10 mouse cellular contexts compared by ENCODE assay signal in genomic region chr5:73503015-73503757, GRCm38 (mm10). TPM values are rescaled to one million over a fixed set of nuclear protein-coding genes. Genes with fewer than 3 reads are reported as not detected.
DNase-seq lines count a peak whose midpoint lies in the region; ATAC-seq and TF ChIP-seq lines count a peak whose summit lies in the region.
"Had no signal": no experiment of that assay in that cellular context is flagged by ENCODE, and none has a peak within 500 bp of the region (broad histone marks: within the 10 kb centered on the region; RNA-seq: fewer than 3 reads in every experiment).

No protein-coding gene starts in this region.

- H3K4me1 ChIP-seq in hindbrain, postnatal 0 days (ENCODE audit: insufficient read depth, low read length), result no peaks in the 10 kb centered on the region; the same call in 1 of the 2 replicates
- H3K4me1 ChIP-seq in hindbrain, embryonic 14.5 days (replicated peaks; ENCODE audit: control insufficient read depth, insufficient read depth, low read length), result no peaks in the 10 kb centered on the region; the same call in 1 of the 2 replicates
- H3K4me1 ChIP-seq in E14TG2a.4 (replicated peaks; ENCODE audit: low read depth, low read length), result peaks cover 72% of the 10 kb centered on the region
- H3K4me1 ChIP-seq in MEL (ENCODE audit: control insufficient read depth in 1 of 2, insufficient read depth in 2 of 2, low read length in 2 of 2), result no peaks in the 10 kb centered on the region
- H3K4me1 ChIP-seq in kidney, postnatal 0 days (replicated peaks; ENCODE audit: insufficient read depth, low read length), result peaks cover 1% of the 10 kb centered on the region; the same call in 1 of the 2 replicates
- no peaks in the 10 kb centered on the region for H3K4me1 ChIP-seq in forebrain, embryonic 14.5 days (ENCODE audit: control insufficient read depth, insufficient read depth, low read length)

- no peak for TF ChIP-seq RAD21 in MEL (IDR thresholded peaks at IDR 0.05; ENCODE audit: low read depth, low read length)

- H3K9me3 ChIP-seq in hindbrain, postnatal 0 days (ENCODE audit: low read length), result no peaks in the 10 kb centered on the region
- no peaks in the 10 kb centered on the region for H3K9me3 ChIP-seq in hindbrain, embryonic 14.5 days (ENCODE audit: control insufficient read depth, low read length)
- H3K9me3 ChIP-seq in E14TG2a.4 (ENCODE audit: low read length) (no peaks in the 10 kb centered on the region), MEL (replicated peaks; ENCODE audit: insufficient read depth, low read length) (no peaks in the 10 kb centered on the region)
- no peaks in the 10 kb centered on the region for H3K9me3 ChIP-seq in kidney, postnatal 0 days (replicated peaks; ENCODE audit: low read length)
- H3K9me3 ChIP-seq in forebrain, embryonic 14.5 days (replicated peaks; ENCODE audit: control insufficient read depth, low read length), result no peaks in the 10 kb centered on the region
- H3K9me3 ChIP-seq: hindbrain, embryonic 12.5 days had no signal

- no peak for TF ChIP-seq EP300 in MEL (IDR thresholded peaks at IDR 0.05; ENCODE audit: low read depth in 1 of 2, low read length in 2 of 2)

- H3K27ac ChIP-seq in hindbrain, postnatal 0 days, result no peak overlapping the region
- no peak overlapping the region for H3K27ac ChIP-seq in hindbrain, embryonic 14.5 days
- no peak overlapping the region for H3K27ac ChIP-seq in MEL (ENCODE audit: control insufficient read depth, low read depth, low read length)
- H3K27ac ChIP-seq in kidney, postnatal 0 days, result no peak overlapping the region
- H3K27ac ChIP-seq in forebrain, embryonic 14.5 days (ENCODE audit: low read depth, low read length), result no peak overlapping the region
- H3K27ac ChIP-seq: hindbrain, embryonic 12.5 days had no signal

- WGBS in hindbrain, postnatal 0 days, result 76% methylated on average over 12 of the region's 12 CpGs
- WGBS in hindbrain, embryonic 14.5 days, result 79% methylated on average over 12 of the region's 12 CpGs
- 78% methylated on average over 12 of the region's 12 CpGs for WGBS in kidney, postnatal 0 days
- 80% methylated on average over 12 of the region's 12 CpGs for WGBS in forebrain, embryonic 14.5 days

- no peaks in the 10 kb centered on the region for H3K79me2 ChIP-seq in MEL (ENCODE audit: control insufficient read depth, insufficient read depth, low read length, poor library complexity)

- H3K4me3 ChIP-seq in hindbrain, postnatal 0 days (ENCODE audit: low read length), result no peak overlapping the region
- no peak overlapping the region for H3K4me3 ChIP-seq in hindbrain, embryonic 14.5 days (replicated peaks; ENCODE audit: low read length)
- peak overlapping the region; percentile 60 for H3K4me3 ChIP-seq in E14TG2a.4 (replicated peaks; ENCODE audit: low read length)
- no peak overlapping the region for H3K4me3 ChIP-seq in MEL (ENCODE audit: control insufficient read depth in 1 of 2, insufficient read depth in 1 of 2, low read depth in 2 of 2, low read length in 2 of 2)
- H3K4me3 ChIP-seq in kidney, postnatal 0 days (replicated peaks; ENCODE audit: low read depth, low read length), result no peak overlapping the region
- no peak overlapping the region for H3K4me3 ChIP-seq in forebrain, embryonic 14.5 days (ENCODE audit: low read depth, low read length)
- H3K4me3 ChIP-seq: hindbrain, embryonic 12.5 days had no signal

- H3K27me3 ChIP-seq in hindbrain, postnatal 0 days (ENCODE audit: insufficient read depth, low read length), result no peaks in the 10 kb centered on the region
- no peaks in the 10 kb centered on the region for H3K27me3 ChIP-seq in hindbrain, embryonic 14.5 days (ENCODE audit: control insufficient read depth, insufficient read depth, low read length)
- H3K27me3 ChIP-seq in E14TG2a.4 (ENCODE audit: insufficient read depth, low read length), result no peaks in the 10 kb centered on the region
- H3K27me3 ChIP-seq in MEL (ENCODE audit: control insufficient read depth in 1 of 2, insufficient read depth in 2 of 2, low read length in 2 of 2), result no peaks in the 10 kb centered on the region
- H3K27me3 ChIP-seq in kidney, postnatal 0 days (ENCODE audit: insufficient read depth, low read length), result no peaks in the 10 kb centered on the region
- H3K27me3 ChIP-seq in forebrain, embryonic 14.5 days (replicated peaks; ENCODE audit: control insufficient read depth, insufficient read depth, low read length), result no peaks in the 10 kb centered on the region
- H3K27me3 ChIP-seq: hindbrain, embryonic 12.5 days had no signal

- TF ChIP-seq POLR2A in MEL (IDR thresholded peaks at IDR 0.05; ENCODE audit: control insufficient read depth in 1 of 2, insufficient read depth in 1 of 2, low read depth in 1 of 2, low read length in 2 of 2, poor library complexity in 1 of 2), result no peak

- peak; percentile 32 for TF ChIP-seq CTCF in hindbrain, postnatal 0 days (IDR thresholded peaks at IDR 0.05; ENCODE audit: low read depth)
- peak; percentile 27 for TF ChIP-seq CTCF in E14TG2a.4 (conservative IDR thresholded peaks at IDR 0.05; ENCODE audit: low read length)
- TF ChIP-seq CTCF in MEL (IDR thresholded peaks at IDR 0.05 in 2 of 3, conservative IDR thresholded peaks at IDR 0.05 in 1 of 3; ENCODE audit: control insufficient read depth in 1 of 3, insufficient read depth in 1 of 3, low read depth in 2 of 3, low read length in 3 of 3, poor library complexity in 1 of 3, severe bottlenecking in 1 of 3), result peak in 1 of 3 experiments; percentile 38; a peak in 3 of 6 replicates
- TF ChIP-seq CTCF in kidney, postnatal 0 days (IDR thresholded peaks at IDR 0.05; ENCODE audit: low read depth), result peak; percentile 28; the same call in 1 of the 2 replicates

- ATAC-seq in hindbrain, postnatal 0 days, result no peak; the same call in 1 of the 2 replicates
- no peak for ATAC-seq in hindbrain, embryonic 14.5 days (ENCODE audit: low FRiP score)
- peak; percentile 27; the same call in 1 of the 2 replicates for ATAC-seq in kidney, postnatal 0 days (replicated peaks; ENCODE audit: low FRiP score, low read depth)
- no peak for ATAC-seq in forebrain, embryonic 14.5 days
- ATAC-seq in frontal cortex, adult (ENCODE audit: low TSS enrichment), result no peak

- no peak overlapping the region for H3K9ac ChIP-seq in hindbrain, postnatal 0 days (replicated peaks; ENCODE audit: low read length)
- H3K9ac ChIP-seq in hindbrain, embryonic 14.5 days, result no peak overlapping the region
- no peak overlapping the region for H3K9ac ChIP-seq in MEL (ENCODE audit: control insufficient read depth, low read depth, low read length, poor library complexity, severe bottlenecking)
- no peak overlapping the region for H3K9ac ChIP-seq in kidney, postnatal 0 days (ENCODE audit: low read depth, low read length)
- no peak overlapping the region for H3K9ac ChIP-seq in forebrain, embryonic 14.5 days (ENCODE audit: low read length)
- H3K9ac ChIP-seq: hindbrain, embryonic 12.5 days had no signal

- no peak overlapping the region for H3K4me2 ChIP-seq in hindbrain, postnatal 0 days (ENCODE audit: low read depth, low read length)
- H3K4me2 ChIP-seq in hindbrain, embryonic 14.5 days (replicated peaks), result no peak overlapping the region
- H3K4me2 ChIP-seq in kidney, postnatal 0 days (ENCODE audit: low read length), result no peak overlapping the region
- no peak overlapping the region for H3K4me2 ChIP-seq in forebrain, embryonic 14.5 days (ENCODE audit: low read length)
- H3K4me2 ChIP-seq: hindbrain, embryonic 12.5 days had no signal

- DNase-seq in hindbrain, postnatal 0 days (ENCODE audit: low spot score), result no peak
- DNase-seq in hindbrain, embryonic 14.5 days (ENCODE audit: low spot score), result no peak
- DNase-seq in MEL (ENCODE audit: low read depth, low spot score), result peak; percentile 26
- no peak for DNase-seq in kidney, postnatal 0 days (ENCODE audit: low spot score)
- DNase-seq in forebrain, embryonic 14.5 days (ENCODE audit: low spot score), result no peak
- no peak for DNase-seq in adrenal gland, adult 18-20 months (ENCODE audit: low spot score in 2 of 2)
- DNase-seq: lung, postnatal 10 days had no signal

- no peaks in the 10 kb centered on the region for H3K36me3 ChIP-seq in hindbrain, postnatal 0 days (ENCODE audit: insufficient read depth, low read length)
- H3K36me3 ChIP-seq in hindbrain, embryonic 14.5 days (replicated peaks; ENCODE audit: control insufficient read depth, insufficient read depth), result no peaks in the 10 kb centered on the region
- H3K36me3 ChIP-seq in E14TG2a.4 (ENCODE audit: insufficient read depth, low read length) (peaks cover 13% of the 10 kb centered on the region), MEL (ENCODE audit: control insufficient read depth in 1 of 2, insufficient read depth in 2 of 2, low read length in 2 of 2) (no peaks in the 10 kb centered on the region)
- H3K36me3 ChIP-seq in kidney, postnatal 0 days (ENCODE audit: insufficient read depth, low read length), result no peaks in the 10 kb centered on the region
- H3K36me3 ChIP-seq in forebrain, embryonic 14.5 days (ENCODE audit: control insufficient read depth, insufficient read depth, low read length), result no peaks in the 10 kb centered on the region
- H3K36me3 ChIP-seq: hindbrain, embryonic 12.5 days had no signal

TF ChIP-seq in MEL, 35 proteins besides CTCF, POLR2A, EP300 and RAD21:
- no peak for TF ChIP-seq TCF12 (IDR thresholded peaks at IDR 0.05; ENCODE audit: low read depth, low read length)
- TF ChIP-seq CHD1 (IDR thresholded peaks at IDR 0.05; ENCODE audit: low read depth, low read length), result no peak
- no peak for TF ChIP-seq CHD2 (IDR thresholded peaks at IDR 0.05; ENCODE audit: low read length)
- TF ChIP-seq MAFK (IDR thresholded peaks at IDR 0.05; ENCODE audit: borderline replicate concordance, low read depth, low read length), result no peak
- no peak for TF ChIP-seq MXI1 (IDR thresholded peaks at IDR 0.05; ENCODE audit: low read depth, low read length)
- TF ChIP-seq MAX (IDR thresholded peaks at IDR 0.05; ENCODE audit: low read length), result no peak
- no peak for TF ChIP-seq HCFC1 (IDR thresholded peaks at IDR 0.05; ENCODE audit: low read depth, low read length)
- TF ChIP-seq GABPA (IDR thresholded peaks at IDR 0.05; ENCODE audit: low read depth, low read length), result no peak
- TF ChIP-seq BHLHE40 (IDR thresholded peaks at IDR 0.05; ENCODE audit: borderline replicate concordance, low read depth, low read length), result no peak
- TF ChIP-seq SMC3 (IDR thresholded peaks at IDR 0.05; ENCODE audit: low read depth, low read length), result no peak

RNA-seq across cellular contexts. Expression of gene Dcun1d4, which starts 22.4 kb away (rescaled TPM):
- 25.1 and 27.2 TPM in 2 replicates for total RNA-seq in hindbrain, postnatal 0 days (2014; rRNA removed)
- 38.5 and 40.8 TPM in 2 replicates for polyA plus RNA-seq in hindbrain, postnatal 0 days (2015; fragmentation: Nextera tagmentation; extraction: Ambion mirVana)
- polyA plus RNA-seq in hindbrain, embryonic 14.5 days (2014; fragmentation: Nextera tagmentation; extraction: Ambion mirVana), result 61.5 and 65.0 TPM in 2 replicates
- 7.6 and 9.2 TPM in 2 replicates for total RNA-seq in MEL (2012; rRNA removed)
- polyA plus RNA-seq in MEL (2012; ENCODE audit: insufficient read depth in 1 of 2, insufficient read length in 2 of 2, low read depth in 1 of 2, low replicate concordance in 2 of 2, missing spikeins in 1 of 2), result 10 to 100 TPM in 1 of 2 experiments, not detected in 1; 10.0 TPM
- polyA plus RNA-seq in kidney, postnatal 0 days (2015; fragmentation: Nextera tagmentation; extraction: Ambion mirVana), result 22.0 and 23.8 TPM in 2 replicates
- 52.8 and 55.4 TPM in 2 replicates for polyA plus RNA-seq in forebrain, embryonic 14.5 days (2014; fragmentation: Nextera tagmentation; extraction: Ambion mirVana)
- total RNA-seq in adrenal gland, adult 18-20 months (2021), result 10 to 100 TPM; 26.9 to 50.3 TPM
